Mouse (Mus musculus) limb, embryonic 10.5 days (tissue): Measurements from ENCODE around the gene Qpct. TPM values are rescaled to one million over a fixed set of nuclear protein-coding genes. Genes with fewer than 3 reads are reported as not detected.

Source experiments
- polyA plus RNA-seq: library from polyadenylated mRNA; unstranded; fragments of >200 nt; fragmentation: Nextera tagmentation; extraction: Ambion mirVana; gene quantifications from 2 replicates; pipeline ENCODE4 v1.2.1, GENCODE M21; 2016

Gene Qpct
- polyA plus RNA-seq, 1 experiment from 2014 or later, result 0.99 TPM

Other genes starting within 250 kb of the Qpct start
- gene Heatr5b, start 216.5 kb upstream of the Qpct start, polyA plus RNA-seq, result 9.8 and 17.5 TPM in 2 replicates
- 33.6 and 41.1 TPM in 2 replicates for gene Gpatch11, start 216.3 kb upstream of the Qpct start, polyA plus RNA-seq
- 6.9 and 9.9 TPM in 2 replicates for gene Eif2ak2, start 169.3 kb upstream of the Qpct start, polyA plus RNA-seq
- 0.06 and 0.13 TPM in 2 replicates for gene Sult6b1, start 144.9 kb upstream of the Qpct start, polyA plus RNA-seq
- gene Cebpzos, start 135.4 kb upstream of the Qpct start, polyA plus RNA-seq, result 87.0 and 91.3 TPM in 2 replicates
- 53.8 and 56.1 TPM in 2 replicates for gene Cebpz, start 114.8 kb upstream of the Qpct start, polyA plus RNA-seq
- 47.9 and 48.2 TPM in 2 replicates for gene Ndufaf7, start 114.8 kb upstream of the Qpct start, polyA plus RNA-seq
- gene Prkd3, start 31.1 kb upstream of the Qpct start, polyA plus RNA-seq, result 42.6 and 51.8 TPM in 2 replicates